Mouse (Mus musculus) frontal cortex, adult (tissue): ENCODE results near the gene Hoxc9.

ENCODE experiments used
- ATAC-seq: cut with Nextera tagmentation; 2 replicates; pipeline ENCODE4 v1.9.2; 2017; ENCODE audit warnings: mild to moderate bottlenecking, moderate library complexity, mixed read lengths; ENCODE audit not compliant: low TSS enrichment

Gene Hoxc9

DNA sequence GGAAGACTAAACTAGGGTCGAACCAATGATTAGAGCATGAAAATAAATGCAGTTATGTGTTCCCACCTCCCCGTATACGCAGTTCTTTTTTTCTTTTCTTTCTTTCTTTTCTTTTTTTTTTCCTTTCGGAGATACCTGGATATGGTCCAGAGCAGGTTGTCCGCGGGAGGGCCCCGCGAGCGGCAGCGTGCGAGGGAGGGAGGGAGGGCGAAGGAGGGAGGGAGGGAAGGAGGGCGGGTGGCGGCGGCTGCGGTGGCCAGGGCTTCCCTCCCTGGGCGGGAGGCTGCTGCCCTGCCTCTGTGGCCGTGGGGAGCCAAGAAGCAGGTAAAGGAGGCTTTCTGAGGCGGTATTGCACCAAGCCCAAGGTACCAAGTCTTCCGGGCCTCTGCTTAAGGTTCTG, at the start of gene Hoxc9:
Gene Hoxc9, plus strand, starts transcription at position 269 of the 400 bp plus-strand sequence.
- ATAC-seq, result no peak

DNA sequence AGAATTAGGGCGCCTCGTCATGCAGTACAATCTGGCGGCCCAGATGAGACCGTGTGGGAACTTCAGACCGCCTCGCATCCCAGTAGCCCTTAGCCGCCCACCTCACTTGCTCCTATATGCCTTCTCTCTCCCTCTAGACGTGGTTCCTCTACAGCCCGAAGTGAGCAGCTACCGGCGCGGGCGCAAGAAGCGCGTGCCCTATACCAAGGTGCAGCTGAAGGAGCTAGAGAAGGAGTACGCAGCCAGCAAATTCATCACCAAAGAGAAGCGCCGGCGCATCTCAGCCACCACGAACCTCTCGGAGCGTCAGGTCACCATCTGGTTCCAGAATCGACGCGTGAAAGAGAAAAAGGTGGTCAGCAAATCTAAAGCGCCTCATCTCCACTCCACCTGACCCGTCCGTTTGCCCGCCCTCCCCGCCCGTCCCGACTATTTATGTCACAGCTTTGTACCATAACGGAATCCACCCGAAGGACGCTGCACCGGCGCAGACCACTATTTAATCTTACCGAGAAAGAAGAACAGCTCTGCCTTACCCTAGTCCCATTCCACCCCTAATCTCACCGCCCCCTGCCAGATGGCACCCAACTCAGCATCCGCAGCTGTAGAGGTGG, 49.1 kb upstream of the Hoxc9 start:
- ATAC-seq, result no peak

DNA sequence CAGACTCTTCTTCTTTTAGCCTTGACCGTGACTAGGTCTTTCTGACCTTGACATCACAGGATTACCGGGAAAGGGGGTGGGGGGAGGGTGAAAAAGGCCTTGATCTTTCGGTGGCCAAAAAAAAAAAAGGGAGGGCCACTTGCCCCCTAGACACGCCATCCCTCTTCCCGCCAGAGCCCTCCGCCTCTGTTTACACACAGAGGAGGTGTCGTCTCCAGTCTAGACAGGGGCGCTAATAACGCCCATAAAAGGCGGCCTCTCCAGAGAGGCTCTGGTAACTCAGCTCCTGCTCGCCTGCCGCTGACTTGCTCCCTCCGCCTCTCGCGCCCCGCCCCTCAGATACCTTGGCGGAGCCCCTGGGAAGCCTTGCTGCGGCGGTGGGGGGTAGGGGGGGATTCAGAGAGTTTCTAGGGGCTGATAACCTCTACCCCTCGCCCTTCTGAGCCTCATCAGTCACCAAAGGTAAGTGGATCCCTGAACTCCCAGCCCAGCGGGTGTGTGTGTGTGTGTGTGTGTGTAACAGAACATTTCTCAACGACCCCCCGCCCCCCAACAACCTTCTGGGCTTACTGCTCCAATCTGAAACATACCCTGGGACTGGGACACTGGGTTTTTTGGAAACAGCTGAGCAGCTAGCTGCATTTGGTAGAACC, 44.4 kb upstream of the Hoxc9 start:
- no peak for ATAC-seq

DNA sequence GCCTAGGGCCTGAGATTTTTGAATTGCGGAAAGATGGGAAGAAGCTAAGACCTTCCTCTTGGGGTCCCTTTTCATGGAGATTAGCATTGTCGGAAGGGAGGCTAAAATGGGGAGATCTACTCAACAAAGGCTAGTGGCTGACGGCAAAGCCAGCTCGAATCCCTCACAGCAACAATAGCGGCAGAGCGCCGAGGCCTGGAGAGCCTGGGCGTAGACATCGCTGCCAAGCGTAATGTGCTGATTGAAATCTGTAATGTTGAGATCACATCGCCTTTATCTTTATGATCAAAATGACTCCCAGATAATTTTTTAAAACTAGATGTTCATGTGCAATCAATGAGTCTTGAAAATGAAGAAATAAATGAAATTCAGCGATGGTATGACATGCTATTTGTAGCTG, 41.8 kb upstream of the Hoxc9 start:
- no peak for ATAC-seq

DNA sequence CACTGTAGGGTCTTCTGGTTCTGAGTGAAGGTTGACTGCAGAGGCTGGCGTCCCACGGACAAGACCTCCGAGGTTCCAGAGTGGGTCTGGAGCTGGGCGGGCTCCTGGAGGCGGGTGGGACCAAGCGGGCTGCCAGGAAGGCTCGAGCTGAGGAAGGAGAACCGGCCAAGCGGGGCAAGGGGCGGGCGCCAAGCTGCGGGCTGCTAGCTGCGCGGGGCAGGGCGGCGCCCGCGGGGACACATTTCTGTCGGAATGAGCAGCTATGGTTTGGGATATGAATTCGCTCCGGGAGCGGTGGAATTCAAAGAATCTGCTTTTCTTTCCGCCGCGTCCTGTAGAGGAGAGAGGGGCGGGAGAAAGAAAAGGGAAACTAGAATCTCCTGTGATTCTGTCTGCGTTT, 41.3 kb upstream of the Hoxc9 start:
- ATAC-seq, result no peak

DNA sequence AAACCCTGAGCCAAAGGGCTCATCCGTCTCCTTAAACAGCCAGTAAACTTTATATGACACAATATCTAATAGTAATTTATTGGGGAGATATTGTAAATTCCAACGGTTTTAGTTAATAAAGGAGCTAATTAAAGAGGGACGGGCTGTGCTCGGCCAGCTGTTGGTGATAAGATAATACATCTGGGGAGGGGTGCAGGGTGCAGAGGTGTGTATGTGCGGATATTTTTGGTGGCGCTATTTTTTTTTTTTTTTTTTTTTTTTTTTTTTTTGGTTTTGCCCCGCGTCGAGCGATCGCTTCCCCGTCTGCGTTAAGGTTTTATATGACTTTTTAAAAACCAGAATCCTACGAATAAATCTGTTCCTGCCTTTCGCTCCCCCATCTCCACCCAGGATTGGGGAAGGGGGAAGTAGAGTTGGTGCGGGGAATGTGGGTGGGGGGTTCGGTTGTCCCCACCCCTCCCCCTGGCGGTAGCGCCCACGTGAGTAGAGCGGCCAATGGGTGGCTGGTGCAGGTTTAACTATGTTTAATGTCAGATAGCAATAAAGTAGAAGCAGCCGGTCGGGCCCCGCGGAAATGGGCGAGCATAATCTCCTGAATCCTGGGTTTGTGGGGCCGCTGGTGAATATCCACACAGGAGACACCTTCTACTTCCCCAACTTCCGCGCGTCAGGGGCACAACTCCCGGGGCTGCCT, 39.8 kb upstream of the Hoxc9 start, which contains the start of gene Hoxc12:
Gene Hoxc12, plus strand, starts transcription at position 479 of the 694 bp plus-strand sequence.
- no peak for ATAC-seq

DNA sequence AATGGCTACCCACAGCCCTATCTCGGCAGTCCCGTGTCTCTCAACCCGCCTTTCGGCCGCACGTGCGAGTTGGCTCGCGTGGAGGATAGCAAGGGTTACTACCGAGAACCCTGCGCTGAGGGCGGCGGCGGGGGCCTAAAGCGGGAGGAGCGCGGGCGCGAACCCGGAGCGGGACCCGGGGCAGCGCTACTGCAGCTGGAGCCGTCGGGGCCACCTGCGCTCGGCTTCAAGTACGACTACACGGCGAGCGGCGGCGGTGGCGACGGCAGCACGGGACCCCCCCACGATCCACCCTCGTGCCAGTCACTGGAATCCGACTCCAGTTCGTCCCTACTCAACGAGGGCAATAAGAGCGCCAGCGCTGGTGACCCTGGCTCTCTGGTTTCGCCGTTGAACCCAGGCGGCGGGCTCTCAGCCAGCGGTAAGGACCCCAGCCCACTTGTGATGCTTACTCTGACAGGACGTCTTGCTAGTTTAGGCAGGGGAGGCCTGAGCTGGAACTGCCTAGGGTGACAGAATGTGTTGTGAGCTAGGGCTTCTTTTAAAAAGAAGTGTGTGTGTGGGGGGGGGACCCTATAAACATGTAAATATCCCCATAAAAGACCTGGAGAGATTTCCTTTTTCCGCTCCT, 39.1 kb upstream of the Hoxc9 start:
- no peak for ATAC-seq

DNA sequence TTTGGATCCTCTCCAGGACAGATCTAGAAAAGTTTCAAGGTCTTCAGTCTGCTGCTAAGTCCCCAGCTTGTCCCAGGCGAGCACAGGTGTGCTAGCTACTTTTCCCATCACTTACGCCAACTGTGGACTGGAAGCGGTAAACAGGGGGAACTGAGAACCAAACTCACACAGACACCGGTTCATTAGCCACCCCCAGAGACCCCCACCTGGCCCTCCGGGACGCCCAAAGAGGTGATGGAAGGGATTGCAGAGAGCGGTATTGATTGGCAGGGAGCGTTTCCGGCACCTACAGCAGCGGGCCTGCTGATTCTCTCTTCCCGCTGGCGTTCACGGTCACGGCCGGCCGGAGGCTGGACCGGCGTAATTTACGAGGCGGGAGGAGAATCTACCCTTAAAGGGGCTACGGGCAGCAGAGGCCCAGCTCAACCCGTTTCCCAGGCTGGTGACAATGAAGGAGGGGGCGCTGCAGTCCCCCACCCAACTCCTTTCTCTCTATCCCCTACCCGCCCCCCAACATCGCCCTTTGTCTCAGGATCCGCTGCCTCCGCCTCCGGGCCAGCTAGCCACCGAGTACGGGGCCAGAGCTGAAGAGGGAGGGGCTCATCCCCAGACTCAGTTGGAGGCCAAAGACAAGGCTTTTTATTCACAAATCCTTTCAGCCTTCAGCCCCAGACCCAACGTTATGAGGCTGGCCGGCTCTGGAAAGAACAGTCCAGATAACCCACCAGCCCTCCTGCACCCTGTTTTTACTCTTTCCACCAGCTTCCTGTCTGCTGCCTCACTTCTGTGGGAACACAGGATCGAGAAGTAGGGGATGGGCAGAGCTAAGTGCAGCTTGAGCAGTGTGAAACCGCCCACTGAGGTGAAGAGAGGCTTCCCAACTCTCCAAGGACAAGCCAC, 36.7 kb upstream of the Hoxc9 start:
- no peak for ATAC-seq

DNA sequence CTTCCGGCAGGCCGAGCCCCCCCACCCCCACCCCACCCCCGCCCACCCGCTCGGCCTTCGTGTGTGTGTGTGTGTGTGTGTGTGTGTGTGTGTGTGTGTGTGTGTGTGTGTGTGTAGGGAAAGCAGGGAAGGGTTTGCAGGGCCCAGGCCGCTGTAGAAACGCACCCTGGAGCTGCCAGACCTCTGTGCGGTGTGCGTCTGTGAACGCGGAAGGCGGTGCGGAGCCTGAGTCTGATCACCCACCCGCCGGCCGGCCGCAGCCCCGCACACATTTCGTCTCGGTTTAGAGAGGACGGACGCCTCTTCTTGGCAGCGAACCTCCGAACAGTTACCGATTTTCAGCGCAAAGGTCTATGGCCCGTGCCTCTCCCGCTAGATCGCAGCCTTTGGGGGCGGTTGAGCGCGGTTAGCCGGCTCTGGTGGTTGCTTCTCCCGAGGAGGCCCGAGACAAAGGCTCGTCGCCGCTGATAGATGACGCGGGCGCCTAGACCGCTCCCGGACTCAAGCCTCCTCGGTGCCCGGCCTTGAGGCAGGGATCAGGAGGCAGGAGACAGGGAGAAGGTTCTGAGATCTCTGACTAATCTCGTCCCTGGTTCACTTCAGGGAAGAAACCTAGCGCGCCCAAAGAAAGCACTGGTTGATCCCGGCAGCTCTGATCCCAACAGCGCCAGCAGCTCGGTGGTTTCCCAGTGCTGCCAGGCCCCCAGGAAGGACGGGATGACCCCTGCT, 33.3 kb upstream of the Hoxc9 start:
- no peak for ATAC-seq

DNA sequence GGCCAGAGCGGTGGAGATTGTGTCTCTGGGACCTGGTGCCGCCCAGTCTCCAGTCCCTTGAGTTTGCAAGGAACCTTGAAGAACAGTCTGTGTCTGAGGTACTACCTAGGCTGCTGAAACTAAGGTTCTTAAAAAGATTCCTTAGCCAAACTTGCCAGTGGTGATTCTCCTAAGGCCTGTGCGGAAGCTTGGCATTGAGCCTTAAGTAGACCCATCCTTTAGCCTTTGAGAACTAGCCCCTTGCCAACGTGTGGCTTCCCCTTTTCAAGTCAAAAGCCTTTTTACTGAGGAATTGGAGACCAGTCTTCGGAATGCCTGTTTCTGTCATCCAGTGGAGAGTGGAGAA, 32.8 kb upstream of the Hoxc9 start:
- no peak for ATAC-seq

DNA sequence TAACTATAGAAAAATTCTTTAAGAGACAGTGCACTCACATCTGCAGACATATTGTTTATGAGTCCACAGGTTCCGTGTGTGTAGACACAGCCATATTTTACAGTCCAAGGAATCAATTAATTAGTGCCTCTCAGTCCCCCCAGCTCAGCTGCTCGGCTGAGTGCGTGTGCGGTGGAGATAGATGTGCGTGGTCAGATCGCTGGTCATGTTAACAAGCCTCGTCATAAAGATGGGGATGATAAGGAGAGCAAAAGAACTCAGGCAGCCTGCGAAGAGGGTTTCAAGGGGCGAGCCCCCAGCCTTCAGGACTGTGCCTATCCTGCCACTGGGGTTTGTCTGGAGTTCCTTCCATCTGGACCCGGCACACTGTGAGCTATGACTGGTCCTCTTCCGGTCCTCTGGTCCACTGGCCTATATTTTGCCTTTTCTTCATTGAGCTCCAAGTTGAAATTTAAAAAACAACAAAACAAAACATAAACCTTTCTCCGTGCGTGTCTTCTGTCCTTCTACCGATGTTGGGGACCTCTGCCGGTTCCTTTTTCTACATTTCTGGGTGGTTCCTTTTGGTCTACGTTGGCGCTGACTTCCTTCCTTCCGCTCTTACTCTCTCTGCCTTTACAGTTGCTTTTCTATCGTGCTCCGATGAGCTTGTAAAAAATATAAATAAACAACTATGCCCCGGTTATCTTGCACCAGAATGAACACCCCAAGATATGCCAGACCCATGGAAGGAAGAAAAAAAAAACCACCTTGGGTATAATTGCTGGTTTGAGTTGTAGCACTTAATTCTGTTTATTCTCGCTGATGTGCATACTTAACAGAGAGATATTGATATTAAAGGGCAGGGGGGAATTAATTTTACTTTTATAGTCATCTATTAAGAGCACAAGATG, 30.8 kb upstream of the Hoxc9 start:
- no peak for ATAC-seq

DNA sequence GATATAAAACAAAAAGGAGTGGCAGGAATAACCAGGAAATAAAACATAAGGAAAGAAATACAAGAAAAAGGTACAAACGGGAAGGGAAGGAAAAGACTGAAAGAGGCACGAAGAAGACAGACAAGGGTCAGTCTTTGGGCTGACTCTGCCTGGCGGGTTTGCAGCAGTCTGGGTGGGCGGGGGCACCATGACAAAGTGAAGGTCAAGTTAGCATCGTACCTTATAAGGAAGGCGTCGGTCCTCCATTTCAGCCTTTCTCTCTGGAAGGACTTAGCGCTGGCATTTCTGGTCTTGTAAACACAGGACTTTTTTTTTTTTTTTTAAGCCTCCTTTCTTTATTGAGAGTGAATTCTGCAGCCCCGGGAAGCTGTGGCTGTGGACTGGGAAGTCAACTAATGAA, 29.0 kb upstream of the Hoxc9 start:
- no peak for ATAC-seq

DNA sequence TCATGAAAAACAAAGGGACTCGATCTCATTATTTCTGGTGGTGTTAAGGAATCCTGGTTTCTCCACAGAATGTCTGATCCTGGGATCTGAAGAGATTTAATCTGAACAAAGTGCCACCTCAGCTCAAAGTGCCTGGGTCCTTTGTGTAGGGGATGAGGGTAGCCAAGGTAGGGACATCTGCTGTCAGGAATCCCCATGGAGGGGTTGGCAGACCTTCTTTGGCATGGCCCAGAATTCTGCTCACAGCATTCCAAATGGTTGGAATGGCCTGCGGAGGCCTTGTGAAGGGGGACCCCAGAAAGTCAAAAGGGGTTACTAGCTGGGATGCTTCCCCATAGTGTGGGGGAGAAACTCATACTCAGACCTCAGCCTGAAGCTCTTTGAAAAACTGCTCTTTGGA, 27.4 kb upstream of the Hoxc9 start:
- no peak for ATAC-seq

DNA sequence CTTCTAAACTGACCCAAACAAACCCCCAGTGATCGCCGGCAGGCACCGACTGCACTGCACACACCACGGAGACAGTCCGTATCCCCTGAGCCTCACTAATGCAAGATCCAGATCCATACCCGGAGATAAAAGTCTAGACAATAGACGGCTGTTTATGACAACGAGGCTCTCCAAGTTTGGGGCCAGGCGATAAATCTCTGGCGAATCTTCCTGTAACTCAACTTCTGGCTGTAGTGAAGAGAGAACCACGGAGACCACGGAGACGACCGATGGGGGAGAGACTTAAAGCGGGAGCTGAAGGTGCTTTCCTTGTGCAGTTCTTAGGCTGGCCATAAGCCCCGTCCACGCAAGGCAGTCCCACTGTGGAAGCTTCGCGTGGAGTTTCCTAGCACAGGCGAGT, 26.5 kb upstream of the Hoxc9 start:
- no peak for ATAC-seq

DNA sequence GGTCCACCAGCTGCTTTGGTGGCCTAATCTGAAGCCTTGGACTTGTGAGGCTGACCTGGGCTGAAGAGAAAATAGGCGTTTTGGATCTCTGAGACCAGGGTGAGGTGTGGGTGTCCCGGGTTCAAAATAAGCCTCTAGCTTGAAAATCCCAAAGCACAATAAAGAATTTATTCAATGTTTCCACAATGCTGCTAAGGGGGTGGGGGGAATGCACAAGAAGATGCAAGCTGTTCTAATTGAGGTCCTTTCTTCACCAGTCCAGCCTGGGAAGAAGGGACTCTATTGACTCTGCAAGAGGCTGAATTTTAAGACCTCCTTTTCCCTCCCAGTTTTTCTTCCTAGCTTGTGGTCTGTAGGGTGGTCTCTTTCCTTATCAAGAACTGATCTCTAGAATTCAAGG, 25.4 kb upstream of the Hoxc9 start:
- no peak for ATAC-seq

DNA sequence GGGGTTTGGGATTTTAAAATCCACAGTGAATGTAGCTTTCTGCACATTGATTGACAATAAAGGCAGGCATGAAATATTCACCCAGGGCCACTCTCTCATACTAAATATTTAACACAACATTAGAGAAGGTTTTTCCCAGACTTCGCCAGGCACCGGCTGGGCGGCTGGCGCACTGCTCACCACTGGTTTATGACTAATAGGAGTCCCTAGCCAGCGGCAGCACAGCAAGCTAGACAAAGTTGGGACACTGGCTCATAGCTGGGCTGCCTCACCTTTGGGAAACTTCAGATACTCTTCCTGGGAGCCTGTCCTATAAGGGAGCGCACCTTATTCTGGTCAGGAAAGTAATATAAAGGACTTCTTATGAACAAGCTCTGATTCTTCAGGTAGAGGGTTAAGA, 22.7 kb upstream of the Hoxc9 start:
- ATAC-seq, result no peak

DNA sequence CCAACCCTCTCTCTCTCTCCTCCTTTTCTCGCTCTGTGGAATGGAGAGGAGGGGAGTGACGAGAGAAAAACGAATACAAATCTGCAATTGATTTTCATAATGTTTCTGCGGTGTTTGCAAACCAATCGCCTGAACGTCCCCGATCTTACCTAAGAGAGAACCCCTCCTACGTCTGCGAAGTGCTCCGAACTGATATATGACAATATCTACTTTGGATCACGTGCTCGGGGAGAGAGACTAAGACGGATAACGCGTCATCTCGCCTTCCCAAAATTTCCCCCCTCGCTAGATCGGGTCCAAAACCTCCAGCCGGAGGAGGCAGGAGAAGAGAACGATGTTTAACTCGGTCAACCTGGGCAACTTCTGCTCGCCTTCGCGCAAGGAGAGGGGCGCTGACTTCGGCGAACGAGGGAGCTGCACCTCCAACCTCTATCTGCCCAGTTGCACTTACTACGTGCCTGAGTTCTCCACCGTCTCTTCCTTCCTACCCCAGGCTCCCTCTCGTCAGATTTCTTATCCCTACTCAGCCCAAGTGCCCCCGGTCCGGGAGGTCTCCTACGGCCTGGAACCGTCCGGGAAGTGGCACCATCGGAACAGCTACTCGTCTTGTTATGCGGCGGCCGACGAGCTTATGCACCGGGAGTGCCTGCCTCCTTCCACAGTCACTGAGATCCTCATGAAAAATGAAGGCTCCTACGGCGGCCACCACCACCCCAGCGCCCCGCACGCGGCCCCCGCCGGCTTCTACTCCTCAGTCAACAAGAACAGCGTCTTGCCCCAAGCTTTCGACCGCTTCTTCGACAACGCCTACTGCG, 21.8 kb upstream of the Hoxc9 start, which contains the start of gene Hoxc11:
Gene Hoxc11, plus strand, starts transcription at position 236 of the 815 bp plus-strand sequence.
- ATAC-seq, result no peak

DNA sequence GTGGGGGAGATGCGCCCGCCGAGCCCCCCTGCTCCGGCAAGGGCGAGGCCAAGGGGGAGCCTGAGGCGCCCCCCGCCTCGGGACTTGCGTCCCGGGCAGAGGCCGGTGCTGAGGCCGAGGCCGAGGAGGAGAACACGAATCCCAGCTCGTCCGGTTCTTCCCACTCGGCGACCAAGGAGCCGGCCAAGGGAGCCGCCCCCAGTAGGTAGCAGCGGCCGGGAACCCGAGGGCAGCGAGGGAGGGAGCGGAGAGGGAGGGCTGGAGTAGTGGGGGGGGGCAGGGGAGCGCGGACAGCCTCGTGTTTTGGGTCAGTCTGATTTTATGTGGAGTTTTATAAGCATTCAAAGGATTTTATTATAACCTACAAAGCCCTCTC, 21.2 kb upstream of the Hoxc9 start:
- ATAC-seq, result no peak
